ENCODE assay signal across 9 mouse cellular contexts in the genomic region with DNA sequence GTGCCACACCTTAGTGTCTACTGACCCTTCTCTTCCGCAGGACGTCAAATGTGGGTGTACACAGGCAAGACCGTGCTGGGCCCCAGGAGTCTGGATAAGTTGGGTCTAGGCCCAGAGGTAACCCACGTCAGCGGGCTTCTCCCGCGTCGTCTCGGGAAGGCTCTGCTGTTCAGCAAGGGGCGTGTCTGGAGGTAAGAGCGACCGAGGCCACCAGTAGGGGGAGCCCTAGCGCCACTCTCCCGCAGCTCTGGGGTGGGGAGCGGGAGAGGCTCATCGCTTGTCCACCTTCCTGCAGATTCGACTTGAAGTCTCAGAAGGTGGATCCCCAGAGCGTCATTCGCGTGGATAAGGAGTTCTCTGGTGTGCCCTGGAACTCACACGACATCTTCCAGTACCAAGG. TPM values are rescaled to one million over a fixed set of nuclear protein-coding genes. Genes with fewer than 3 reads are reported as not detected.
DNase-seq lines count a peak whose midpoint lies in the region; ATAC-seq and TF ChIP-seq lines count a peak whose summit lies in the region.
"Had no signal": no experiment of that assay in that cellular context is flagged by ENCODE, and none has a peak within 500 bp of the region (broad histone marks: within the 10 kb centered on the region; RNA-seq: fewer than 3 reads in every experiment).

No protein-coding gene starts in this region.

- no peak for TF ChIP-seq POLR2A in testis, adult 2 months (IDR thresholded peaks at IDR 0.05; ENCODE audit: control insufficient read depth, low read depth, low read length)

- H3K4me2 ChIP-seq in kidney, embryonic 14.5 days (replicated peaks; ENCODE audit: low read depth, low read length), result peak overlapping the region; percentile 4; the same call in 1 of the 2 replicates
- no peak overlapping the region for H3K4me2 ChIP-seq in liver, embryonic 15.5 days
- peak overlapping the region; percentile 36; the same call in 1 of the 2 replicates for H3K4me2 ChIP-seq in neural tube, embryonic 12.5 days (replicated peaks)

- H3K36me3 ChIP-seq in embryonic facial prominence, embryonic 10.5 days (replicated peaks), result no peaks in the 10 kb centered on the region
- H3K36me3 ChIP-seq in heart, embryonic 10.5 days, result no peaks in the 10 kb centered on the region
- no peaks in the 10 kb centered on the region for H3K36me3 ChIP-seq in kidney, embryonic 14.5 days (ENCODE audit: control insufficient read depth, insufficient read depth, low read length)
- no peaks in the 10 kb centered on the region for H3K36me3 ChIP-seq in liver, embryonic 15.5 days (replicated peaks)
- no peaks in the 10 kb centered on the region for H3K36me3 ChIP-seq in neural tube, embryonic 12.5 days
- no peaks in the 10 kb centered on the region for H3K36me3 ChIP-seq in testis, adult 2 months (ENCODE audit: control insufficient read depth, insufficient read depth, low read length)

- 2% methylated on average over 21 of the region's 21 CpGs for WGBS in embryonic facial prominence, embryonic 10.5 days
- 1% methylated on average over 21 of the region's 21 CpGs for WGBS in heart, embryonic 10.5 days
- 1% methylated on average over 21 of the region's 21 CpGs for WGBS in kidney, embryonic 14.5 days
- under 1% methylated on average over 21 of the region's 21 CpGs for WGBS in liver, embryonic 15.5 days (ENCODE audit: insufficient replicate concordance)
- under 1% methylated on average over 21 of the region's 21 CpGs for WGBS in neural tube, embryonic 12.5 days

- H3K9me3 ChIP-seq in embryonic facial prominence, embryonic 10.5 days, result no peaks in the 10 kb centered on the region
- no peaks in the 10 kb centered on the region for H3K9me3 ChIP-seq in heart, embryonic 10.5 days
- H3K9me3 ChIP-seq in kidney, embryonic 14.5 days (ENCODE audit: control insufficient read depth, low read length), result no peaks in the 10 kb centered on the region
- H3K9me3 ChIP-seq in liver, embryonic 15.5 days (replicated peaks), result no peaks in the 10 kb centered on the region
- H3K9me3 ChIP-seq in neural tube, embryonic 12.5 days, result no peaks in the 10 kb centered on the region

- H3K4me3 ChIP-seq in embryonic facial prominence, embryonic 10.5 days, result peak overlapping the region; percentile 28; the same call in 1 of the 2 replicates
- H3K4me3 ChIP-seq in heart, embryonic 10.5 days, result peak overlapping the region; percentile 24
- no peak overlapping the region for H3K4me3 ChIP-seq in kidney, embryonic 14.5 days (ENCODE audit: low read length)
- H3K4me3 ChIP-seq in liver, embryonic 15.5 days (replicated peaks), result no peak overlapping the region
- peak overlapping the region; percentile 7; the same call in 1 of the 2 replicates for H3K4me3 ChIP-seq in neural tube, embryonic 12.5 days
- no peak overlapping the region for H3K4me3 ChIP-seq in testis, adult 2 months (ENCODE audit: control insufficient read depth, low read depth, low read length)
- H3K4me3 ChIP-seq: erythroblast, embryonic 14.5 days had no signal

- DNase-seq in B cell, adult 2 months, result peak; percentile 88 to 90
- DNase-seq in adrenal gland, postnatal 10 days, result peak; percentile 92
- DNase-seq in embryonic facial prominence, embryonic 10.5 days (ENCODE audit: low spot score), result peak; percentile 90
- DNase-seq in heart, embryonic 10.5 days (ENCODE audit: low spot score), result peak; percentile 87

- H3K9ac ChIP-seq in kidney, embryonic 14.5 days (ENCODE audit: low read depth, low read length), result no peak overlapping the region
- no peak overlapping the region for H3K9ac ChIP-seq in liver, embryonic 15.5 days
- no peak overlapping the region for H3K9ac ChIP-seq in neural tube, embryonic 12.5 days

- no peak overlapping the region for H3K27ac ChIP-seq in embryonic facial prominence, embryonic 10.5 days (replicated peaks)
- no peak overlapping the region for H3K27ac ChIP-seq in heart, embryonic 10.5 days
- no peak overlapping the region for H3K27ac ChIP-seq in kidney, embryonic 14.5 days (ENCODE audit: low read depth, low read length)
- H3K27ac ChIP-seq in liver, embryonic 15.5 days (replicated peaks), result no peak overlapping the region
- H3K27ac ChIP-seq in neural tube, embryonic 12.5 days, result no peak overlapping the region
- H3K27ac ChIP-seq in testis, adult 2 months (ENCODE audit: control insufficient read depth, insufficient read depth, low read depth, low read length), result no peak overlapping the region

- peak; percentile 88 for TF ChIP-seq CTCF in testis, adult 2 months (IDR thresholded peaks at IDR 0.05; ENCODE audit: control insufficient read depth, insufficient read depth, insufficient replicate concordance, low read depth, low read length)

- peaks cover 81% of the 10 kb centered on the region for H3K27me3 ChIP-seq in embryonic facial prominence, embryonic 10.5 days (replicated peaks; ENCODE audit: low read depth, poor library complexity, severe bottlenecking)
- H3K27me3 ChIP-seq in heart, embryonic 10.5 days (ENCODE audit: insufficient read depth, poor library complexity, severe bottlenecking), result peaks cover 91% of the 10 kb centered on the region
- peaks cover 53% of the 10 kb centered on the region for H3K27me3 ChIP-seq in kidney, embryonic 14.5 days (ENCODE audit: control insufficient read depth, insufficient read depth, low read length)
- H3K27me3 ChIP-seq in liver, embryonic 15.5 days, result peaks cover 79% of the 10 kb centered on the region
- H3K27me3 ChIP-seq in neural tube, embryonic 12.5 days (replicated peaks), result peaks cover 72% of the 10 kb centered on the region
- no peaks in the 10 kb centered on the region for H3K27me3 ChIP-seq in testis, adult 2 months (ENCODE audit: control insufficient read depth, insufficient read depth, low read length)

- peaks cover 27% of the 10 kb centered on the region for H3K4me1 ChIP-seq in embryonic facial prominence, embryonic 10.5 days
- H3K4me1 ChIP-seq in heart, embryonic 10.5 days, result peaks cover 27% of the 10 kb centered on the region
- H3K4me1 ChIP-seq in kidney, embryonic 14.5 days (ENCODE audit: control insufficient read depth, insufficient read depth, low read length), result no peaks in the 10 kb centered on the region; the same call in 1 of the 2 replicates
- peaks cover 15% of the 10 kb centered on the region for H3K4me1 ChIP-seq in liver, embryonic 15.5 days (replicated peaks)
- peaks cover 16% of the 10 kb centered on the region for H3K4me1 ChIP-seq in neural tube, embryonic 12.5 days
- peaks cover 23% of the 10 kb centered on the region for H3K4me1 ChIP-seq in testis, adult 2 months (ENCODE audit: control insufficient read depth, insufficient read depth, low read length)

- ATAC-seq in kidney, embryonic 14.5 days (ENCODE audit: low FRiP score, low TSS enrichment), result peak; percentile 74
- peak; percentile 16; the same call in 1 of the 2 replicates for ATAC-seq in liver, embryonic 15.5 days (ENCODE audit: insufficient read depth)
- ATAC-seq in neural tube, embryonic 12.5 days (ENCODE audit: low FRiP score, low read depth), result peak; percentile 51; the same call in 1 of the 2 replicates

RNA-seq across cellular contexts. Expression of a gene that starts 7.4 kb away (rescaled TPM):
- total RNA-seq in adrenal gland, postnatal 10 days (2021), result 1 to 10 TPM; 4.5 to 7.7 TPM
- 1.5 and 1.7 TPM in 2 replicates for polyA plus RNA-seq in embryonic facial prominence, embryonic 10.5 days (2016; fragmentation: Nextera tagmentation; extraction: Ambion mirVana)
- polyA plus RNA-seq in heart, embryonic 10.5 days (2016; fragmentation: Nextera tagmentation; extraction: Ambion mirVana), result 0.74 and 0.92 TPM in 2 replicates
- polyA plus RNA-seq in kidney, embryonic 14.5 days (2014; fragmentation: Nextera tagmentation; extraction: Ambion mirVana), result 1.5 and 1.6 TPM in 2 replicates
- 0.26 and 0.37 TPM in 2 replicates for polyA plus RNA-seq in liver, embryonic 15.5 days (2015; fragmentation: Nextera tagmentation; extraction: Ambion mirVana)
- polyA plus RNA-seq in neural tube, embryonic 12.5 days (2016; fragmentation: Nextera tagmentation; extraction: Ambion mirVana), result 12.7 and 13.9 TPM in 2 replicates
- 15.9 and 16.6 TPM in 2 replicates for polyA plus RNA-seq in testis, adult 2 months (2012; rRNA removed)
- polyA plus RNA-seq: erythroblast, embryonic 14.5 days had no signal

RNA-seq across cellular contexts. Expression of a gene that starts 12.6 kb away (rescaled TPM):
- 10 to 100 TPM in 1 of 2 experiments, 1 to 10 TPM in 1; 2.6 to 24.5 TPM for total RNA-seq in adrenal gland, postnatal 10 days (2021)
- polyA plus RNA-seq in embryonic facial prominence, embryonic 10.5 days (2016; fragmentation: Nextera tagmentation; extraction: Ambion mirVana), result 0.28 and 0.77 TPM in 2 replicates
- polyA plus RNA-seq in heart, embryonic 10.5 days (2016; fragmentation: Nextera tagmentation; extraction: Ambion mirVana), result 0.53 and 1.1 TPM in 2 replicates
- 0.76 and 1.4 TPM in 2 replicates for polyA plus RNA-seq in kidney, embryonic 14.5 days (2014; fragmentation: Nextera tagmentation; extraction: Ambion mirVana)
- polyA plus RNA-seq in liver, embryonic 15.5 days (2015; fragmentation: Nextera tagmentation; extraction: Ambion mirVana), result 5.9 and 10.2 TPM in 2 replicates
- 5.0 TPM in 2 replicates for polyA plus RNA-seq in neural tube, embryonic 12.5 days (2016; fragmentation: Nextera tagmentation; extraction: Ambion mirVana)
- polyA plus RNA-seq in testis, adult 2 months (2012; rRNA removed), result 0.37 and 0.61 TPM in 2 replicates
- polyA plus RNA-seq: erythroblast, embryonic 14.5 days had no signal

RNA-seq across cellular contexts. Expression of a gene that starts 41.7 kb away (rescaled TPM):
- 10 to 100 TPM; 13.4 to 16.2 TPM for total RNA-seq in adrenal gland, postnatal 10 days (2021)
- 17.4 and 18.2 TPM in 2 replicates for polyA plus RNA-seq in embryonic facial prominence, embryonic 10.5 days (2016; fragmentation: Nextera tagmentation; extraction: Ambion mirVana)
- 12.6 and 13.5 TPM in 2 replicates for polyA plus RNA-seq in heart, embryonic 10.5 days (2016; fragmentation: Nextera tagmentation; extraction: Ambion mirVana)
- 10.7 and 13.8 TPM in 2 replicates for polyA plus RNA-seq in kidney, embryonic 14.5 days (2014; fragmentation: Nextera tagmentation; extraction: Ambion mirVana)
- 5.9 and 6.9 TPM in 2 replicates for polyA plus RNA-seq in liver, embryonic 15.5 days (2015; fragmentation: Nextera tagmentation; extraction: Ambion mirVana)
- 14.5 and 17.2 TPM in 2 replicates for polyA plus RNA-seq in neural tube, embryonic 12.5 days (2016; fragmentation: Nextera tagmentation; extraction: Ambion mirVana)
- polyA plus RNA-seq in testis, adult 2 months (2012; rRNA removed), result 9.8 and 10.6 TPM in 2 replicates

Comparison
In these comparisons a context has a peak if more than half of its experiments do, and no peak if none do; other contexts are left out.
1. H3K4me3 ChIP-seq: peak in embryonic facial prominence, embryonic 10.5 days (single experiment), heart, embryonic 10.5 days (single experiment) and neural tube, embryonic 12.5 days (single experiment); none in kidney, embryonic 14.5 days (single experiment), liver, embryonic 15.5 days (single experiment) and testis, adult 2 months (single experiment).
2. ATAC-seq: peak in every context shown above with its lines; median percentile 74 in kidney, embryonic 14.5 days; 51 in neural tube, embryonic 12.5 days; 16 in liver, embryonic 15.5 days.
3. Peak in every context shown above with its lines, with median percentiles within 50 percentile points of each other: DNase-seq.